Mouse (Mus musculus): ENCODE measurements around the gene Fez2. TPM values are rescaled to one million over a fixed set of nuclear protein-coding genes. Genes with fewer than 3 reads are reported as not detected.

Fez2 gene
- polyA plus RNA-seq, 1 experiment from 2014 or later, result 52.2 TPM

GRCm38 (mm10) chr17:78405336-78405735 lies 12.6 kb downstream of the Fez2 start:
- Histone ChIP-seq H3K9me3 (no peaks in the 10 kb centered on the region), H3K36me3 (peaks cover 16% of the 10 kb centered on the region), H3K27ac (no peak overlapping the region), H3K9ac (no peak overlapping the region), H3K4me1 (peaks cover 5% of the 10 kb centered on the region; the same call in 1 of the 2 replicates), H3K4me3 (no peak overlapping the region), H3K4me2 (replicated peaks) (no peak overlapping the region), H3K27me3 (replicated peaks) (no peaks in the 10 kb centered on the region)
- 95% methylated on average over 3 of the region's 3 CpGs for WGBS
- no peak for ATAC-seq (ENCODE audit: low FRiP score, low read depth)

GRCm38 (mm10) chr17:78403804-78404203 lies 14.1 kb downstream of the Fez2 start:
- H3K27ac ChIP-seq, result no peak overlapping the region
- no peak overlapping the region for H3K9ac ChIP-seq
- 90% methylated on average over 9 of the region's 9 CpGs for WGBS
- H3K27me3 ChIP-seq (replicated peaks), result no peaks in the 10 kb centered on the region
- ATAC-seq (ENCODE audit: low FRiP score, low read depth), result no peak
- H3K9me3 ChIP-seq, result no peaks in the 10 kb centered on the region
- no peak overlapping the region for H3K4me2 ChIP-seq (replicated peaks)
- no peaks in the 10 kb centered on the region for H3K4me1 ChIP-seq
- H3K36me3 ChIP-seq, result peaks cover 18% of the 10 kb centered on the region
- no peak overlapping the region for H3K4me3 ChIP-seq

- 86% methylated on average over 4 of the region's 4 CpGs for WGBS
Observed at GRCm38 (mm10) chr17:78403229-78403628, 14.7 kb downstream of the Fez2 start.

GRCm38 (mm10) chr17:78402174-78402573 lies 15.8 kb downstream of the Fez2 start:
- Histone ChIP-seq H3K36me3 (peaks cover 17% of the 10 kb centered on the region), H3K4me3 (no peak overlapping the region), H3K9ac (no peak overlapping the region), H3K4me1 (no peaks in the 10 kb centered on the region), H3K4me2 (replicated peaks) (no peak overlapping the region), H3K27ac (no peak overlapping the region), H3K9me3 (no peaks in the 10 kb centered on the region), H3K27me3 (replicated peaks) (no peaks in the 10 kb centered on the region)
- WGBS, result 82% methylated on average over 6 of the region's 6 CpGs
- ATAC-seq (ENCODE audit: low FRiP score, low read depth), result no peak

More at GRCm38 (mm10) chr17:78403229-78403628, 14.7 kb downstream of the Fez2 start:
- Histone ChIP-seq H3K4me1 (no peaks in the 10 kb centered on the region), H3K27me3 (replicated peaks) (no peaks in the 10 kb centered on the region), H3K9ac (no peak overlapping the region), H3K27ac (no peak overlapping the region), H3K4me3 (no peak overlapping the region), H3K36me3 (peaks cover 17% of the 10 kb centered on the region), H3K9me3 (no peaks in the 10 kb centered on the region), H3K4me2 (replicated peaks) (no peak overlapping the region)
- ATAC-seq (ENCODE audit: low FRiP score, low read depth), result no peak

GRCm38 (mm10) chr17:78401713-78402112 lies 16.2 kb downstream of the Fez2 start:
- peaks cover 17% of the 10 kb centered on the region for H3K36me3 ChIP-seq
- no peaks in the 10 kb centered on the region for H3K27me3 ChIP-seq (replicated peaks)
- H3K4me3 ChIP-seq, result no peak overlapping the region
- H3K27ac ChIP-seq, result no peak overlapping the region
- H3K9me3 ChIP-seq, result no peaks in the 10 kb centered on the region
- WGBS, result 54% methylated on average over 4 of the region's 4 CpGs
- H3K4me1 ChIP-seq, result no peaks in the 10 kb centered on the region
- H3K4me2 ChIP-seq (replicated peaks), result no peak overlapping the region
- no peak overlapping the region for H3K9ac ChIP-seq
- ATAC-seq (ENCODE audit: low FRiP score, low read depth), result no peak

- H3K4me2 ChIP-seq (replicated peaks), result no peak overlapping the region
- no peak overlapping the region for H3K9ac ChIP-seq
- ATAC-seq (ENCODE audit: low FRiP score, low read depth), result no peak
- no peak overlapping the region for H3K4me3 ChIP-seq
- H3K27ac ChIP-seq, result no peak overlapping the region
- no peaks in the 10 kb centered on the region for H3K9me3 ChIP-seq
- WGBS, result 71% methylated on average over 6 of the region's 6 CpGs
- no peaks in the 10 kb centered on the region for H3K4me1 ChIP-seq
- H3K27me3 ChIP-seq (replicated peaks), result no peaks in the 10 kb centered on the region
- peaks cover 17% of the 10 kb centered on the region for H3K36me3 ChIP-seq
Observed at GRCm38 (mm10) chr17:78401311-78401710, 16.6 kb downstream of the Fez2 start.

GRCm38 (mm10) chr17:78400130-78400840 lies 17.7 kb downstream of the Fez2 start:
- Histone ChIP-seq H3K4me3 (no peak overlapping the region), H3K4me2 (replicated peaks) (no peak overlapping the region), H3K27ac (no peak overlapping the region), H3K36me3 (peaks cover 17% of the 10 kb centered on the region), H3K4me1 (no peaks in the 10 kb centered on the region), H3K27me3 (replicated peaks) (no peaks in the 10 kb centered on the region), H3K9ac (no peak overlapping the region), H3K9me3 (no peaks in the 10 kb centered on the region)
- 86% methylated on average over 12 of the region's 12 CpGs for WGBS
- no peak for ATAC-seq (ENCODE audit: low FRiP score, low read depth)

GRCm38 (mm10) chr17:78392401-78393087 lies 25.4 kb downstream of the Fez2 start:
- 89% methylated on average over 9 of the region's 9 CpGs for WGBS
- ATAC-seq (ENCODE audit: low FRiP score, low read depth), result no peak
- H3K4me1 ChIP-seq, result no peaks in the 10 kb centered on the region
- H3K27me3 ChIP-seq (replicated peaks), result no peaks in the 10 kb centered on the region
- H3K36me3 ChIP-seq, result no peaks in the 10 kb centered on the region
- no peak overlapping the region for H3K27ac ChIP-seq
- H3K9me3 ChIP-seq, result no peaks in the 10 kb centered on the region
- H3K4me3 ChIP-seq, result no peak overlapping the region
- H3K9ac ChIP-seq, result no peak overlapping the region
- no peak overlapping the region for H3K4me2 ChIP-seq (replicated peaks)

GRCm38 (mm10) chr17:78389573-78389972 lies 28.4 kb downstream of the Fez2 start:
- Histone ChIP-seq H3K9ac (no peak overlapping the region), H3K4me1 (no peaks in the 10 kb centered on the region), H3K27me3 (replicated peaks) (no peaks in the 10 kb centered on the region), H3K4me2 (replicated peaks) (no peak overlapping the region), H3K27ac (no peak overlapping the region), H3K9me3 (no peaks in the 10 kb centered on the region), H3K36me3 (no peaks in the 10 kb centered on the region), H3K4me3 (no peak overlapping the region)
- 92% methylated on average over 5 of the region's 5 CpGs for WGBS
- no peak for ATAC-seq (ENCODE audit: low FRiP score, low read depth)

- ATAC-seq (ENCODE audit: low FRiP score, low read depth), result no peak
- 88% methylated on average over 9 of the region's 9 CpGs for WGBS
- H3K4me3 ChIP-seq, result no peak overlapping the region
- no peaks in the 10 kb centered on the region for H3K4me1 ChIP-seq
- no peak overlapping the region for H3K27ac ChIP-seq
- H3K9ac ChIP-seq, result no peak overlapping the region
- no peaks in the 10 kb centered on the region for H3K9me3 ChIP-seq
- H3K4me2 ChIP-seq (replicated peaks), result no peak overlapping the region
- no peaks in the 10 kb centered on the region for H3K27me3 ChIP-seq (replicated peaks)
- H3K36me3 ChIP-seq, result no peaks in the 10 kb centered on the region
Observed at GRCm38 (mm10) chr17:78388101-78388847, 29.7 kb downstream of the Fez2 start.

GRCm38 (mm10) chr17:78387665-78388064 lies 30.3 kb downstream of the Fez2 start:
- H3K27ac ChIP-seq, result no peak overlapping the region
- no peaks in the 10 kb centered on the region for H3K27me3 ChIP-seq (replicated peaks)
- H3K4me3 ChIP-seq, result no peak overlapping the region
- no peaks in the 10 kb centered on the region for H3K4me1 ChIP-seq
- H3K4me2 ChIP-seq (replicated peaks), result no peak overlapping the region
- no peak for ATAC-seq (ENCODE audit: low FRiP score, low read depth)
- no peaks in the 10 kb centered on the region; the same call in 1 of the 2 replicates for H3K36me3 ChIP-seq
- no peak overlapping the region for H3K9ac ChIP-seq
- no peaks in the 10 kb centered on the region for H3K9me3 ChIP-seq
- WGBS, result 80% methylated on average over 9 of the region's 9 CpGs

- Histone ChIP-seq H3K36me3 (peaks cover 12% of the 10 kb centered on the region), H3K27me3 (replicated peaks) (no peaks in the 10 kb centered on the region), H3K4me2 (replicated peaks) (no peak overlapping the region), H3K27ac (no peak overlapping the region), H3K9me3 (no peaks in the 10 kb centered on the region), H3K9ac (no peak overlapping the region), H3K4me3 (no peak overlapping the region), H3K4me1 (no peaks in the 10 kb centered on the region)
- 93% methylated on average over 3 of the region's 3 CpGs for WGBS
- no peak for ATAC-seq (ENCODE audit: low FRiP score, low read depth)
Observed at GRCm38 (mm10) chr17:78382321-78382720, 35.6 kb downstream of the Fez2 start.
